Mouse (Mus musculus) cerebral cortex, adult 2 months (tissue): ENCODE measurements around the gene G0s2.

Experiments
- WGBS: fragments of 180-500 bp; shearing (Covaris S2); methylation state at CpG from one replicate; pipeline ENCODE4 v1.1.7; 2018; 5-methylcytosine and 5-hydroxymethylcytosine counted together

G0s2 gene

DNA sequence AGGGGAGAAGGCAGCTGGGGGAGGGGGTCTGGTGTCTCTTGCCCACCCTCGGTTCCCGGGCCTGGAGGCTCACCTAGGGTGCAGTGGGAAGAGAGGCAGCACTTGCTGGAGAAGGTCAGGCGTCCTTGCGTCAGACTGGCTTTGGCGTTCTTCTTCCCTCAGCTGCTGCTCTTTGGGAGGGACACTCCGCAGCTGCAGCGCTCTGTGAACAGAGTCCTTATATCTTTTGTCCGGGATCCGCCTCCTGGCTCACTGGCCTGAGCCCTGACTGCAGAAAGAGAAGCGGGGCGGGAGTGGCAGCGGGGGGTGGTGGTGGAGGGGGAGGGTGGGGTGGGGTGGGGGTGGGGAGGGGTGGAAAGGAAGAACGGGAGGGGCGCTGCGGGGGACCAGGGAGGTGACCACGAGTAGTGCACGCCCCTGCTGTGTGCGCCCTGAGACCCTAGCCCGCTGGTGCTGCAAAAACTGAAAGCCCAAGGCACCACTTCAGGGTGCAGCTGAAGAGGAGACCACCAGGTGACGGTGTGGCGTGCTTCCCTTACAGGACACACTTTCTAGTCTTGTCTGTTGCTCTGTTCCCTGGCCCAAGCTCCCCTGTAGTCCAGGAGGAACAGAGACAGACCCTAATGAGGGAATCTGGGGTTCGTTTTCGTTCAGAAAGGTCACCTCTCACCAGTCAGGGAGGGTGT, at the start of gene G0s2:
Gene G0s2 (minus strand): TSS at position 302 of the 686 bp plus-strand sequence.
- WGBS = 14% methylated on average over 22 of the region's 23 CpGs

DNA sequence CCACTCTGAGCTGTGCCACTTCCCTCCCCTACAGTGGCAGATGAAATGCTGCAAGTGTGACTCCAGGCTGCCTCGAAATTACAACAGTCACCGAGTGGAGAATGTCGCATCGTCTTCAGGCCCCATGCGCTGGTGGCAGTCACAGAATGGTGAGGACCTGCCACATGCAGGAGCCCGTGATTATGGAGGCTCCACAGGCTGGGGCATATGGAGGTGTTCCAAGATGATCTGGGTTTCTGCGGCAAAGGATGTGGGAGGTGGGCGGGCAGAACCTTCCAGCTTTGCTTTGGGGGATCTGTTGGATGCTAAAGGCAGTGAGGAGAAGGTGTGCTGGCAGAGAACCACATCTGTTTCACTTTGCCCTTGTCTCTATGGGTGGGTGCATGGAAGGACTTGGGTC, 47.4 kb upstream of the G0s2 start:
- 67% methylated on average over 8 of the region's 8 CpGs for WGBS

DNA sequence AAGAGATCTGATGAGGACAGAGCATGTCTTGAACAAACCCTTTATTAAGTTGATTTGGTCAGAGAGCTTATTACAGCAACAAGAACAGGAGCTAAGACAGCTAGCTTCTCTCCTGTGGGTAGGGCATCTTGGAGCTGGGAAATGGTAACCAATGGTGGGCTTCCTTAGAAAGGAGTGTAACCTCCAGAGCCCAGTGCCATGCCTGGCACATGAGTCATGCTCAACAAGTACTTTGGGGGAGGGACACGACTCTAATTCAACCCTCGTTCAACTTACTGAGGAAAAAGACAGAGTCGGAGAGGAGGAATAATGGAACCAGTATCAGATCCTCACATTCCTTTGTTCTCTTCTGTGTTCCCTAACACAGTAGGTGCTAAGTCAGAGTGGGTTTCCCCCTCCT, 46.7 kb upstream of the G0s2 start:
- WGBS = 68% methylated on average over 3 of the region's 3 CpGs

DNA sequence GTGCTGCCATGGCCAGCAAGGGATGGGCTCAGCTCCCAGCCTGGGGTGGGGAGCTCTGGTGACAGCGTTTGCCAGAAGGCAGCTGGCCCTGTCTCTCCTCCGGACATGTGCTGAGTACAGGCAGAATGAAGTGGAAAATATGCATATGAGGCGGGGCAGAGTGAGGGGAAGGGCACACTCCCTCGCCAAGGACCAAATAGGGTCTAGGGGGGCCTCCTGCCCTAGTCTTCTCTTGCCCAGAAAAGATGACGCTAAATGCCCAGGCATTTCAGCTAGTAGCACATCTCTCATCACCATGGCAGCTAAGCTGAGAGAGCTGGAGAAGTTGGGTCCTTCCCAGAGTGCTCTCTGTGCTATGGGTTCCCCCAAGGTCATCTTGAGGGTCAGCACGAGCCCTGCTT, 44.1 kb upstream of the G0s2 start:
- 27% methylated on average over 6 of the region's 6 CpGs for WGBS

DNA sequence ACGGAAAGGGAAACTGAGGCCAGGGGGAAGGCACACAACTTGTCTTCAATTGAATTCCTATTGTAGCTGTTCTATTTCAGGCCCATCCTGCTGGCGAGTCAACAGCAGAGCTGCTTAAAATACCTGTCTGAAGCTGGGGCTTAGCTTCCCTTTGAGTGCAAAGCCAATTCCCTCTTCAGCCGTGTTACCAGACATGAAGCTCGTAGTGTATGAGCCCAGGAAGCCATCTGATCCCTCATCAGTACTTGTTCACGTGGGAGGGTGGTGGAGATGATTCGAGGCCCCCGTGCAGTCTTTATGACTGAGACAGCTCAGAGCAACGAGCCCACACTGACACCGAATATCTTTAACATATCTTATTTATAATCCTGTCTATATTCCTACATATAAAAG, 43.3 kb upstream of the G0s2 start:
- WGBS = 36% methylated on average over 9 of the region's 9 CpGs

DNA sequence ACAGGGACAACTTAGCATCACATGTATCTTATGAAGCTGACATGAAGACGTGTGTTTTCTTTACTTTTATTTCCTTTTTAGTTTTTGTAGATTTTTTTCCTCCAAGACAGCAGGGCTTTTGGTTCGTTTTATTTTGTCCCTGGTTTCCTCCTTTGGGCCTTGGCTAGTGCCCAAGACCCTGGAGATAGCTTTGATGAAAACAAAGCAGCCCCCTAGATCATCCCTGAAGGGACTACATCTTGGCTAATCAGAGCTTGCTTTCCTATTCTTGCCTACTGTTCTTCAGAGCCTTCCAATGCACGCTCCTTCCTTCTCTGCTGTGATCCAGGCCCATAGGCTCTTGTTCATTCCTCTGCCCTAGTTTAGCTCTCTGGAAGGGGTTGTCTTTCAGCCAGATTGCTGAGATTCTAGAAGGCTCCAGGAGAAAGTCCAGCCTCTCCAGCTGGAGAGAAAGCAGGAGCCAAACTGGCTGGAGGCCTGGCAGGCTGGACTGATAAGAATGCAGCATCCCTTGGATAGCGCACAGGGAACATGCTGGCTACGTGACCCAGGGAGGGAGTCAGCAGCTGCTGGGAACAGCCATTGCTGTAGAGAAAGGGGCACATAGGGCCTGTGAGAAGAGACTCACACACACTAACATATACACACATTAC, 42.8 kb upstream of the G0s2 start:
- 38% methylated on average over 5 of the region's 5 CpGs for WGBS

DNA sequence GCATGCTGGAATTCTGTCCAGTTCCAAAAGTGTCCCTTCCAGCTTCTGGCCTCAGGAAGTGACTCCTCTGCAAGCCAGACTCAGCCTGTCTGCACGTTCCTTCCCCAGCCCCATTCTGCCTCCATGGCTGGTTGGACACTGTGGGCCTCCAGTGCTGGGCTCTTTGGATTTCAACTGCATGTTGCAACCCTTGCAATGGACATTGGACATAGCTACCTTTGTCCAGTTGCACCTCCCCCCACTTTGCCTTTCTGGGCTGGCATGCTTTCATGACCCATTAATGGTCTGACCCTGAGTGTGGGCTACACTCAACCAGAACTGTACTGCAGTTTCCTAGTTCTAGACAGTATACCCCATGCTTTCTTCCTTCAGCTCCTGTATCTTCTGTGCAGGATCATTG, 38.6 kb upstream of the G0s2 start:
- WGBS = 78% methylated on average over 1 of the region's 1 CpGs

DNA sequence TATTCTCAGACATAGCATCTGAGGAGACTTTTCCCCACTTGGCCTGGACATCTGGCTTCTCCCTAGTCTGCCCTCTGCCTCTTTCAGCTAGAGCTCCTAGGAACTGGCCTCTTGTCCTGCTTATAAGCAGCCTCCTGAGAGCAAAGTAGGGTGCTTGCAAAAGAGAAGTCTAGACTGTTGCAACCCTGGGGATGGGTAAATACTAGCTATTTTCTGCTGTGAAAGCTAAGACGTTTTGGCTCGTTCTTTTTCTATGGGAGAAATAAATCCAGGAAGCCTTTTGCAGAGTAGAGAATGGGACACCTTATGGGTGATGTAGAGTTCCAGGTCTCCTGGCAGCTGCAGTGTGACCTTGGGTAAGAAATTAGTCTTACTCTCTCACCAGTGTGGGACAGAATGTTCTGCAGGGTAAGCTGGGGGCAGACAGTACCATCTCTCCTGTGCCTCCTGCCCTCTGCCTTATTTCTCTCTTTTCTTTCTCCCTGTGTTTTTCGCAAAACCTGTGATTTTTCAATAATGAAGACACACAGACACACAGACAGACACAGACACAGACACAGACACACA, 37.6 kb upstream of the G0s2 start:
- 69% methylated on average over 3 of the region's 3 CpGs for WGBS

DNA sequence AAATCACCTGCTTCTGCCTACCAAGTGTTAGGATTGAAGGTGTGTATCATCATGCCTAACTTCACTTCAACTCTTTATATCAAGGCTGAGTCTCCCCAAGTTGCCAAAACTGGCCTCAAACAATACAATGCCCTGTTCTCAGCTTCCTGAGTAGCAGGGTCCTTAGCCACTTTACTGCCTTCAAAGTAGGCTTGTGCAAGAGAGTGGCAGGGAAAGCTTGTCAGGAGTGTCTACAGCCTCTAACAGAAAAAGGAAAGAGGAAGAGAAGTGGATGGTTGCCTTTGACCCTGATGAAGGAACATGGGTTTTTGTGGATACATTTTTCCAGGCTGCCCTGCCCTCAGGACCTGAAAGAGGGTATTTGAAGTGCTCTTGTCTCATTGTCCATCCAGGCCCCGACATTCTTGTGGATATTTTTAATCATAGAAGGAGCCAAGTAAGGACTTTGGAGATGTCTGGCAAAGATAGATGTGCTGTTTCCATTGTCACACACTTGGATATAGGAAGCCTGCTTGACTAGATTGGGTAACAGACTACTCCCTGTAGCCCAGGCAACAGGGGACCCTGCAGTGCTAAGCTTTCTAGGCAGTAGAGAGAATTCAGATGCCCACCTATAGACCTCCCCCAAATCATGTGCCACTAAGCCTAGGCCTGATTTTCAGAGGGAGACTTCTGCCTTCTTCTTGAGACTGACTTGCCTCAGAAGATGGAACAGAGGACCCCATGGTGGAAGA, 36.9 kb upstream of the G0s2 start:
- 43% methylated on average over 1 of the region's 1 CpGs for WGBS

DNA sequence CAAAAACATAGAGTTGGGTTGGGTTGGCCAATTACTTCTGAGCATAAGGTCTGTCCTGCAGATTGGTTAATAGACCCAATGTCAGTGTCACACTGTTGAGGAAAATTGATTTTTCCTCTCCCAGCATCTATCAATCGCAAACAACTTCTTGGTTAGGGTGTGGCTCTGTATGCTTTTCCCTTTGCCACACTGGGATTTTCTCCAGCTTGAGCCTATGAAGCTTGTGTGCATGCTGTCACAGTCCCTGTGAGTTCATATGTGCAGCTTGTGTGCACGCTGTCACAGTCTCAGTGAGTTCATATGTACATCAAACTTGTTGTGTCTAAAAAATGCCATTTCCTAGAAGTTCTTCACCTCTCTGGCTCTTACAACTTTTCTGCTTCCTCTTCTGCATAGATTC, 33.8 kb upstream of the G0s2 start:
- WGBS = 94% methylated on average over 2 of the region's 2 CpGs

DNA sequence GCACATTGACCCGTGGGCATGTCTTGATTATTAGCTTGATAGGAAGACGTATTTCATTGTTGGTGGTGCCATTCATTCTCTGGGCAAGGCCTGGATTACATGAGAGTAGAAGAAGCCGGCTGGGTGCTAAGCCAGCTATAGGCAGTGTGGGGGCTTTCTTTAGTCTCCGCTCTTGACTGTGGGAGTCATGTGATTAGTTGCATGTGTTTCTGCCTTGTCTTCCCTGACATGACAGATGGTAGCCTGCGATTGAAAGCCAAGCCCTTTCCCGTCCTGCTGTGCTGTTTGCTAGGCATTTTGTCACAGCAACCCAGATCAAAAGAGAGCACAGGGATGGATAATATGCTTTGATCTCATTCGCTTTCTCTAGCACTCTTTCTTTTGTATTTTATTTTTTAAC, 32.4 kb upstream of the G0s2 start:
- WGBS = 38% methylated on average over 7 of the region's 7 CpGs

DNA sequence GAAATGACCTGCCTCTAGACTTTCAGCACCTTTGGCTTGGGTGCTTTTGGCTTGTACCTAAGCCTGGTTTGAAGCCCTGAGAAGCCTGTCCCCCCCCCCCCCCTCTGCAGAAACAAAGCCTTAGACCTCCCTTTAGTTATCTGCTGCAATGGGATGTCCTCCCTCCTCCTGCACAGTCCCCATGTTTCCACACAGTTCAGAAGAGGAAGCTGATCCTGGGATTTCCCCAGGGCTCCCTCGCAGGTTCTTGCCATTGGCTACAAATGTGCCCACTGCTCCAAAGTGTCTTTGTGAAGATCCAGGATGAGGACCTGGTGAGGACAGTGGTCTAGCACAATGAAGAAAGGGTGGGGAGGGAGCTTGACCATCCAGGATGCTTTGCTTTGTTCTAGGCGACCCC, 30.1 kb upstream of the G0s2 start:
- WGBS = 88% methylated on average over 2 of the region's 2 CpGs

DNA sequence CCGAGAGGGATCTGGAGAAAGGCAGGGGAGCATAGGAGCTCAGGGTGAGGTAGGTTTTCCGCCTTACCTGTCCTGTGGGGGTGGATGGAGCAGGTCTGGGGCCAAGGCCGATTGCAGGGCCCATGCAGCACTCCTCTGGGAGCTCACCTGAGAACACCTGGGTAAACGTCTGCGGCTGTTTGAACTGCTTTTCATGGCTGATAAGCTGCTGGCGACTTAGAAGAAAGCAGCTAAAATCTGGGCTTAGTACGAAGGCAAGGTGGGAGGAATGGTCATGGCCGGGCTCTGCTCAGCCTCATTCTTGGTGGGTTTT, 29.0 kb upstream of the G0s2 start:
- WGBS = 82% methylated on average over 8 of the region's 8 CpGs

DNA sequence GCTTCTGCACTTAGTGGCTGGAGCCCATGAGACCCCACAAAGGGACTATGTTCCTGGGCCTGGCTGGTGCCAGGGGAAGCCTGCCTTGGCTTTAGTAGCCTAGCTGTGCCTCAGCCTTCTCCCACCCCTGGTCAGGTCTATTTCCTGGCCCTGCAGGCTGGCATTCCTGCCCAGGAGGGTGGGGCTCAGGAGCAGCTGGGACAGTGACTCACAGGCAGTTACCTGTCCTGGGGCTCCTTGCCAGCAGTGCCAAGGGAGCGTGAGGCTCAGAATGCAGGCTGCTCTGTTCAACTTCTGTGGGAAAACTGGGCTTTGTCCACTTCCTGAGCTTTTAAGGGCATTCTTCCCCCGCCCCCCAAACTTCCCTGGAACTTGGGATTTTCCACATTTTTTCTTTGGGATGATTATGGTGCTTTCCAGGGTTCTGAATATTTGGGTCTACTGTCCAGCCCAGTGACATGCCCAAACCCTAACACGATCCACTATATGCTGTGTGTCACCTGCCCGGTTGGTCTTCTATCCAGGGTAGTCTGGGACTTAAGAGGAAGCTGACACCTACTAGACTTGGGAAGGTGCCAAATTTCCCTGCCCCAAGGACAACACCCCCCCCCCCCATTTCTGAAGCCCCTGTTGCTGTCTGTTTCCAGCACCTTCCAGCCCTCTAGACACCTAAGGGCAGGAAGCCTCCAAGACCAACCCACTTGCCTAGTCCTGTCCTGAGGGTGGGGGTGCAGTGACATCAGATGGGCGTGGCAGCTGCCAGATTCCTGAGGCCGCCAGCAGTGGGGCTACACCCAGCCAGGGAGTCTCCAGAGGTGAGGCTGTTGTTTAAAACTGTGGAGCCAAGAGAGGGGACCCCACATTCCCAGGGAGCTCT, 28.4 kb upstream of the G0s2 start:
- 78% methylated on average over 6 of the region's 6 CpGs for whole genome bisulfite sequencing

DNA sequence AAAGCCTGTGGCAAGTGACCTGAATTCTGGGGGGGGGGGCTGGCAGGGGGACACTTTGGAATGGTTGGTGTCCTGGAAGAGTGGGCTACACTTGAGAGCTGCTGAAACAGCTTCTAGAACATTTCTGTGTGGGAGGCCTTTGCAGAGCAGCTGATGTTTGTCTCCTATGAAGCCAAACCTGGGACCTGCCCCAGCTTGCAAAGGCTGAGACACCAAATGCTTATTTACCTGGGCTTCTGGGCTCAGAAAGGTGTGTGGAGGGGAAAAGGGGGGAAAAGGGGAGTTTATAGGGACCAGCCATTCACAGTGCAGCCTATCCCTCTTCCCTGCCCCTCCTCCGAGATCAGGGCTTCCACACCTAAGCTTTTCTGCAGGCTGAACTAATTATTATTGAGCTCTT, 27.0 kb upstream of the G0s2 start:
- WGBS = 69% methylated on average over 1 of the region's 1 CpGs

DNA sequence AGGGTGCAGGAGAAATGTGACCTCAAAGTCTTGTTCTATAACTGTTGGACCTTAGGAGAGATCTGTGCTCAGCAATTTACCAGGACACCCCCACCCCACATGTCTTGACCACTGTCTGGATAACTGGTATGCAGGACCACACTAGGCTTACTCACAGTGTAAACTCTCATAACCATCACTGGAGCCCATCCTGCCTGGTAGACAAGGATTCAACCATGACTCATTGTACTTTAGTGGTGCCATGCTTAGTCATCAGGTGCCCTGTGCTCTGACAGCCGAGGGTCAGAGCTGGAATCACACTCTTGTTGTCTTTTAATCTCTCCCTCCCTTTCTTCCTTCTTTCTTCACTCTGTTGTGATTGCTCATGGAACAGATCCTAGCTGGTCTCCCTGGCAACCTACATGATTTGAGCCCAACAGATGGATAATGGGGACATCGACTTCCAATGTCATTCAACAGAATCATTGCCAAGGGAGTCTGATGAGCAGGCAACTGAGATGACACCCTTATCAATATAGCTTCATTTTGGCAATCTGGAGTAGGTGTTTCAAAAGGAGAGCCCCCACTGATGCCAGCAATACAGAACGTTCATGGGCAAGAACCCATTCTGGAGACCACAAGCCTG, 25.2 kb upstream of the G0s2 start:
- WGBS = 44% methylated on average over 3 of the region's 3 CpGs

DNA sequence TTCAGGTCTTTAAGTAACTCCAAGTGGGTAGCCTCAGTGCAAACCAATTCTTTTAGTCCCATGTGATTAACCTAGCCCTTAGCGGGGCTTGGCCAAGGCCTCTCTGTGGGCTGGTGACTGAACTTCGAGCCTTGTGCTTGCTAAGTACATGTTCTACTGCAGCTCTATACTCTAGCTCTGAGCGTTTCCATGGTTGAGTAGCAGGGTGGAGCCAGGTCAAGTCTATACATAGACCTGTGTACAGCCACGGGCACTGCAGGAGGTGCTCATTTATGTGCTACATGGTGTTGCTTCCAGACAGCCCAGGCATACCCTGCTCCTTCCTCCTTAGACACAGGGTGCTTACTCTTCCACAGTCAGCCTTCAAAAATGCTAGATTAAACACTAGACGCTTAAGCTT, 22.9 kb upstream of the G0s2 start:
- 58% methylated on average over 5 of the region's 5 CpGs for WGBS

DNA sequence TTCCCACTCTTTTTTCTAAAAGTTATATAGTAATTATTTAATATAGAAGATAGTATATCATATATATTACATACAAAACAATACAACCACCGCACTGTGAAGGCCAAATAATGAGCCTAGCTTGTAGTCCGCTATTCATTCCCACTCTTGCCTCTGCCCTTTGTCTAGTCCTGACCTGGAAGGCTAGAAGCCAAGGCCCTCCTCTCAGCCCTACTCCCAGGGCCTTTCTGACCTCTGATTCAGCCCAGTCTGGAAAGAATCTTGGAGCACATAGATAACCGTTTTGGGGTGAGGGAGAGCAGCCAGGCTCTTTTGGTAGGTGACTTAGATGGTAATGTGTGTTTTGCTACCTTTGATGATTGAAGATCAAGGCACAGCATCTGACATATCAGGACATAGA, 20.9 kb upstream of the G0s2 start:
- 87% methylated on average over 3 of the region's 3 CpGs for WGBS

DNA sequence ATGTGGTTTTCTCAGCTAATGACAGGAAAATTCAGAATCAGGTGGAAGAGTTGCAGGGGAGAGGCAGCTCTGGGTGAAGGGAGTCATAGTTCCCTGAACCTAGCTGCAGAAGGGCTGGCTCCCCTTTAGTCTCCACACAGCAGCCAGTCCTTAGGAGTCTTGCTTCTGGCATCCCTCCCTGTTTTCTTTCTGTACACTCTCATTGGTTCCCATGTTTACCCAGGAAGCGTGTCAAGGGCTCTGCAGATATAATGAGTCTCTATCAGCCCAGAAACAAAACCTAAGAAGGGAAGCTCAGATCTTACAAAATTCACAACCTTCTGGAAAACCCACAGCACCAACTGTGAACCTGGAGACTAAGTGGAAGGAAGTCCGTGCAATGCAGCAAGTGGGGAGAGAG, 20.0 kb upstream of the G0s2 start:
- 73% methylated on average over 2 of the region's 2 CpGs for WGBS

DNA sequence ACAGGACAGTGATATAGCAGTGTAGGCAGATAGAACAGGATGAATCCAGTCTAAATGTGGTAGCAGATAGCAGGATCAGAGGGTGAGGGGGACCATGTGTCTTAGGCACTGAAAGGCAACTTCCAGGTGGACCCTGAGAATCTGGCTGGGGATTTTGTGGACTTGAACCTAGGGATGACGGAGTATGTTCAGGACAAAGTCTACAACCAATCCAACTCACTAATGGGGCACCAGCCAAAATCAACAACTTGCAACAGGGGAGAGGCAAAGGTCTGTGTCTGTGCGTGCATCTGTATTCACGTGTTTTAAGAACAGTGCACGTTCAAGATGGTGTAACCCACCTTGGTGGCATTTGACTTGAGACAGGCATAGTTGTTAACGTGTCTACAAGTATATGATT, 16.9 kb upstream of the G0s2 start:
- 94% methylated on average over 5 of the region's 5 CpGs for WGBS

DNA sequence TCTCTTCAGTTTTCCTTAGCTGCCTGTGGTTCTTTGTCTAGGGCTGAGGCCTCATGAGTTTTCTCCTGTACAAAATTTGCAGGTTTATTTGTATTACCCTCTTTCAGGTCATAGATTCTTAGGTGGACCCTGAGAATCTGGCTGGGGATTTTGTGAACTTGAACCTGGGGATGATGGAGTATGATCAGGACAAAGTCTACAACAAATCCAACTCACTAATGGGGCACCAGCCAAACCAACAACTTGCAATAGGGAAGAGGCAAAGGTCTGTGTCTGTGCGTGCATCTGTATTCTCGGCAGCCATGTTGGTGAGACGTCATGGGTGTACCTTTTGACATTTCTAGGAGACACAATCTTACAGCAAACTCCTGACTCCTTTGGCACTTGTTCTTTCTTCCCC, 16.1 kb upstream of the G0s2 start:
- 97% methylated on average over 3 of the region's 3 CpGs for WGBS

DNA sequence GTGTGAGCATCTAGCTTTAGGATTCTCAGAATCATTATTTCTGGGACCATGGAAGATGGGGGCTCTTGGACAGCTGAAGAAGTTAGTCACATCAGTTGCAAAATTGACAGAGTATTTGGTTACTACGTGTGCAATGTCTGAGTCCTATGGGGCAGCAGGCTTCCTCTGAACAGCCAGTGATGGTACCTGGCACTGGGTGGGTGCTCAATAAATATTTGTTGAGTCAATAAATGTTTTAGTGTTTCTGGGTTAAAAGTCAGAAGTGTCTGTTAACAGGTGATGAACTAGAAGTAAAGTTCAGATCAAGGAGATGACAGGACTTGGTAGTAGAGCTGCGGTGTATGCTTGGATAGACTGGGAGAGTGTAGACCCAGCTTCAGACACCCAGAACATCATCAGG, 14.6 kb upstream of the G0s2 start:
- WGBS = 93% methylated on average over 2 of the region's 2 CpGs
